Mouse (Mus musculus) hindbrain, postnatal 0 days (tissue): ENCODE results near the gene Prickle1. TPM values are rescaled to one million over a fixed set of nuclear protein-coding genes. Genes with fewer than 3 reads are reported as not detected.
A peak's percentile ranks its signal among the peaks of the same experiment; 100 is the strongest.

Source experiments
- ATAC-seq: fragments of 200-750 bp; cut with Nextera tagmentation; 2 replicates; pipeline ENCODE4 v1.8.0; 2017; ENCODE audit warnings: mild to moderate bottlenecking, moderate TSS enrichment, moderate library complexity
- DNase-seq: peaks from one replicate; pipeline ENCODE4 v3.0.0-alpha.2; 2015; ENCODE audit warnings: low spot score
- H3K27ac ChIP-seq: fragments of 300-500 bp; sonication (generic); 2 replicates; pipeline ENCODE4 v1.5.1; 2014; ENCODE audit warnings: mild to moderate bottlenecking
- H3K27me3 ChIP-seq: fragments of 300-500 bp; sonication (generic); 2 replicates; pipeline ENCODE4 v1.6.1; 2014; ENCODE audit warnings: low read length, mixed read lengths; ENCODE audit not compliant: insufficient read depth
- H3K36me3 ChIP-seq: fragments of 300-500 bp; sonication (generic); 2 replicates; pipeline ENCODE4 v1.6.1; 2014; ENCODE audit warnings: low read length, mixed read lengths; ENCODE audit not compliant: insufficient read depth
- H3K4me1 ChIP-seq: fragments of 300-500 bp; sonication (generic); 2 replicates; pipeline ENCODE4 v1.6.1; 2014; ENCODE audit warnings: antibody characterized with exemption, low read length, mixed read lengths; ENCODE audit not compliant: insufficient read depth
- H3K4me2 ChIP-seq: fragments of 300-500 bp; sonication (generic); 2 replicates; pipeline ENCODE4 v1.6.1; 2014; ENCODE audit warnings: low read depth, mild to moderate bottlenecking, low read length, moderate library complexity, mixed read lengths
- H3K4me3 ChIP-seq: fragments of 300-500 bp; sonication (generic); 2 replicates; pipeline ENCODE4 v1.5.1; 2014; ENCODE audit warnings: low read length
- H3K9ac ChIP-seq: fragments of 300-500 bp; sonication (generic); replicated peaks from 2 replicates; pipeline ENCODE4 v1.6.1; 2014; ENCODE audit warnings: mild to moderate bottlenecking, low read length, moderate library complexity, mixed read lengths
- H3K9me3 ChIP-seq: fragments of 300-500 bp; sonication (generic); 2 replicates; pipeline ENCODE4 v1.6.1; 2016; ENCODE audit warnings: low read length, mixed read lengths
- CTCF ChIP-seq: IDR thresholded peaks from 2 replicates; pipeline ENCODE4 v1.5.1; 2016; ENCODE audit warnings: antibody characterized with exemption, control low read depth, low read depth
- WGBS: fragments of 180-500 bp; shearing (Covaris S2); extraction: QIAGEN DNeasy Blood & Tissue Kit; methylation state at CpG from one replicate; pipeline ENCODE4 v1.1.7; 2014; 5-methylcytosine and 5-hydroxymethylcytosine counted together
- polyA plus RNA-seq: library from polyadenylated mRNA; unstranded; fragments of >200 nt; fragmentation: Nextera tagmentation; extraction: Ambion mirVana; gene quantifications from 2 replicates; pipeline ENCODE4 v1.2.1, GENCODE M21; 2015
- total RNA-seq: library from RNA; depleted of rRNA; stranded (reverse); fragments of >200 nt; gene quantifications from 2 replicates; pipeline ENCODE4 v1.2.3, GENCODE M21; 2014

Gene Prickle1
- total and polyA plus RNA-seq, 2 experiments from 2014 or later, result 14.5 to 16.2 TPM

DNA sequence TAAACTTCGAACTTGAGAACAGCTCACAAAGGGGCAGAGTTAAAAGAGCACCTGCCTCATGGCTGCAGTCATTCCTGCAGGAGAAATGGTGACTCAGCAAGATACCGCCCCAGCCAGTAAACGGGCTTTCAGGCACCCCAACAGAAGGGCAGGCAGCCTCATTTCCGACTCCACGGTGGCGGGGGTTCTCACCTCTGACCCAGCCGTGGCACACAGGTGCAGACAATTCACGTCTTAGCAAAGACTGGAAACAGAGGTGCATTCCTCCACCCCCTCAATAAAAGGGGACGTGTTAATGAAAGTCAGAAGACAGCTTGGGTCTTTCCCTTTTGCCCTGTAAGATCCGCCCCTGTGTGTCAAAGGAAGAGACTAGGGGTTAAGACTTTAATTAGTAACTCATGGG is 81.8 kb downstream of the Prickle1 start:
- no peak overlapping the region for H3K9ac ChIP-seq
- DNase-seq, result peak; percentile 30
- peak overlapping the region; percentile 31 for H3K4me2 ChIP-seq
- peaks cover 4% of the 10 kb centered on the region for H3K36me3 ChIP-seq
- H3K9me3 ChIP-seq, result no peaks in the 10 kb centered on the region
- ATAC-seq, result no peak
- no peak for TF ChIP-seq CTCF
- no peaks in the 10 kb centered on the region for H3K27me3 ChIP-seq
- no peak overlapping the region for H3K27ac ChIP-seq
- WGBS, result 12% methylated on average over 10 of the region's 10 CpGs
- no peak overlapping the region for H3K4me3 ChIP-seq
- peaks cover 6% of the 10 kb centered on the region; the same call in 1 of the 2 replicates for H3K4me1 ChIP-seq

DNA sequence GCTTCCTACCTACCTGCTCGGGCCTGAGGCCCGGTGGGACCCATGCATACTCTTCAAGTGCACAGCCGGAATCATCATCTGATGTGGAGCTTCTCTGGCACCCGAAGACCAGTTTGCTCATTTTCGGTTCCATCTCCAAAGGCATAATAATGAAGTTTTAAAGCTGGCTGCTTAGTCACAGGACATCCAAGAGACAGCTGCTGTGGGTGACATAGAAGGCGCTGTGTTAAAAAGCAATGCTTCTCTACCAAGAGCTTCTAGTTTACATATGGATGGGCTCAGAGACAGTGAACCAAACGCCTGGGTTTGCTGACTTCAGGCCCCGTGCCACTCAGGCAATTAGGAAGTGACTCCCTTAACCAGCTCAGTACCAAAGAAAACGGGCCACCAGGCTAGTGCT is 83.3 kb downstream of the Prickle1 start:
- ATAC-seq, result no peak
- no peak for DNase-seq
- Histone ChIP-seq H3K4me2 (no peak overlapping the region), H3K4me3 (no peak overlapping the region), H3K9ac (no peak overlapping the region), H3K27ac (no peak overlapping the region), H3K27me3 (no peaks in the 10 kb centered on the region), H3K9me3 (no peaks in the 10 kb centered on the region), H3K4me1 (no peaks in the 10 kb centered on the region; the same call in 1 of the 2 replicates), H3K36me3 (peaks cover 8% of the 10 kb centered on the region)
- no peak for TF ChIP-seq CTCF
- WGBS, result 36% methylated on average over 9 of the region's 9 CpGs

DNA sequence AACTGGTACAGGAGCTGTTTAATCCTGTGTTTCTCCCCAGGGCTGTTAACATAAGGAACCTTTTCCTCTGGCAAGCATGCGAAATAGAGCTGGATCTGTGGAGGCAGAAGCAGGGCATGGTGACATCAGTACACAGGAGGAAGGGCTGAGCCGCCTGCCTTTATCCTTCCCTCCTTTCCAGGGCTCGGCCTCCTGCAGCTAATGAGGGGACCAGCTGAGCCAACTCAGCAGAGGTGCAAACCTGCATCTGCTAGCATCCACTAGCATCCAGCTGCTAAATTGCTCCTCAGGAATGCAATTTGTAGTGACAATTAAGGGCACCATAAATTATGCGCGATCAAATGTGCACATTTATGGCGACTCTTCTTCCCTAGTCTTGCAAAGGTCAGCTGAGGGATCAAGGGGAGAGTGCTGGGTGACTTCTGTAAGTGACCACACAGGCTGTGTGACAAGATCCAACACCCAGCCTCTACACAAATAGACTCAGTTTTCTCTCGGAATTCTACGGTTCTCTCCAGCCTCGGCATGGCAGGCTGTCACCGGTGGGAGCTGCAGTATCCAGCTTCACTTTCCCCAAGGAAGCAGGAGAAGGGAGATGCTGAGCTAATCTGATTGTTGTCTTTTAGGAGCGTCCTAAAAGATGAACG is 84.9 kb downstream of the Prickle1 start:
- no peak for TF ChIP-seq CTCF
- no peak overlapping the region for H3K4me2 ChIP-seq
- DNase-seq, result peak; percentile 28
- no peaks in the 10 kb centered on the region for H3K27me3 ChIP-seq
- no peaks in the 10 kb centered on the region for H3K9me3 ChIP-seq
- no peak overlapping the region for H3K27ac ChIP-seq
- H3K9ac ChIP-seq, result no peak overlapping the region
- no peak overlapping the region for H3K4me3 ChIP-seq
- 36% methylated on average over 12 of the region's 12 CpGs for WGBS
- no peaks in the 10 kb centered on the region; the same call in 1 of the 2 replicates for H3K4me1 ChIP-seq
- ATAC-seq, result 0 out of 2 replicates have a peak, but pooled peaks have one; percentile 47
- peaks cover 12% of the 10 kb centered on the region for H3K36me3 ChIP-seq

DNA sequence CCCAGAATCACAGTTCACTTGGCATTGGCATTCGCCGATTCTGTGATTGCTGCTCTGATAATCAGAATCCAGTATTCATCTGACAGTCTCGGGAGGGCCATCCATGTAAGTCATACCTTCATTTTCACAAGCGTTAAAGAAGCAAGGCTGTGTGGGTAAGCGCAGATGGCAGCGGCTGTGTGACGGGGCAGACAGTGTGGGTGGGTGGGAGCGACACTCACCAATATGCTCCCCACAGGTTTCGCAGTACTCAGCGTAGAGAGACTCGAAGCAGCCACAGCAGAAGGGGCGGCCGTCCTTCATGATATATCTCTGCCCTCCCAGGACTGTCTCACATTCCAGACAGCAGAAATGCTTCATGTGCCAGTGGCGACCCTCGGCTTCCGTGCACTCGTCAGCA is 90.9 kb downstream of the Prickle1 start:
- no peak overlapping the region for H3K4me2 ChIP-seq
- no peak overlapping the region for H3K9ac ChIP-seq
- H3K36me3 ChIP-seq, result peaks cover 42% of the 10 kb centered on the region
- H3K4me3 ChIP-seq, result no peak overlapping the region
- ATAC-seq, result no peak
- no peak for DNase-seq
- no peaks in the 10 kb centered on the region for H3K27me3 ChIP-seq
- no peak overlapping the region for H3K27ac ChIP-seq
- H3K4me1 ChIP-seq, result no peaks in the 10 kb centered on the region
- no peaks in the 10 kb centered on the region for H3K9me3 ChIP-seq
- 85% methylated on average over 17 of the region's 17 CpGs for WGBS
- no peak for TF ChIP-seq CTCF

DNA sequence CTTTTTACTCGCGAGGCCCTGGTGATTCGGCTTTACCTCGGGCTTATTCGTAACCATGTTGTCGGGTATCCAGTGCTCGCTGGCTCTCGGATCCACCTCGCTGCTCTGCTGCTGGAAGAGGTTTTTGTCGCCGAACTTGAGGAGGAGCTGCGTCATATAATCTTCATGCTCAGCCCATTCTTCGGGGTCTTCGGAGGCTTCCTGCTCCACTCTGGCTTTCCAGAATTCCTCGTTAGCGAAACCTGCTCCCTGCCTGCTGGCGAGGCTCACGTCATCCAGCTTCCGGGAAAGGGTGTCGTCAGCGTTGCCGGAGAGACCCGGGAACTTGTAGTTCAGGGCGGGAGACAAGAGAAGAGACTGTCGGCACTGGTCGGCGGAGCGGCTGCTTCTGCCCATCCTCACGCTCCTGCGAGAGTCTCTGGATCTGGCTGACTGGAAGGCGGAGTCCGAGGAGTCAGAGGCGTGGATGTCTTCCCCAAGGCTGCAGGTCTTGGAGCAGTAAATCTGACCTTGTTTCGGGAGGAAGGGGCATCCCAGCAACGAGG is 92.4 kb downstream of the Prickle1 start:
- DNase-seq (no peak), ATAC-seq (no peak)
- Histone ChIP-seq H3K4me2 (no peak overlapping the region), H3K4me3 (no peak overlapping the region), H3K27me3 (no peaks in the 10 kb centered on the region), H3K4me1 (no peaks in the 10 kb centered on the region), H3K27ac (no peak overlapping the region), H3K36me3 (peaks cover 37% of the 10 kb centered on the region), H3K9me3 (no peaks in the 10 kb centered on the region), H3K9ac (no peak overlapping the region)
- WGBS, result 95% methylated on average over 35 of the region's 35 CpGs
- no peak for TF ChIP-seq CTCF

DNA sequence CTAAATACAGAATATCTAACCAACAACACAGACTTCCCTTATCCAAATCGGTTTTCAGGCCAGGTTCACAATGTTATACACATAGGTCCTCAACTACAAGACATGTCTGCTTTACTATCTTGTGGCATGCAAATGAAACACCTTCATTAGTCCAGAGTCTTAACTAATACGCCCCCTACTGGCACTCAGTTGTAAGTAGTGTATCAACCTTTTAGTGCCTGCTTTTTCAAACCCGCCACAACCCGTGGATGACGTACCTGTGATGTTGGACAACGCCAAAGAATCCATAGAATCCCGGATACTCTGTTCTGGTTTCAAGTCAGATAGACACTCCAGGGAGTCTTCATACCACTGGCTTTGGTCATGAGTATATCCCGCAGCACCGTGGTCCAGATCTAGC is 93.0 kb downstream of the Prickle1 start:
- WGBS, result 95% methylated on average over 9 of the region's 9 CpGs
- DNase-seq, result no peak

DNA sequence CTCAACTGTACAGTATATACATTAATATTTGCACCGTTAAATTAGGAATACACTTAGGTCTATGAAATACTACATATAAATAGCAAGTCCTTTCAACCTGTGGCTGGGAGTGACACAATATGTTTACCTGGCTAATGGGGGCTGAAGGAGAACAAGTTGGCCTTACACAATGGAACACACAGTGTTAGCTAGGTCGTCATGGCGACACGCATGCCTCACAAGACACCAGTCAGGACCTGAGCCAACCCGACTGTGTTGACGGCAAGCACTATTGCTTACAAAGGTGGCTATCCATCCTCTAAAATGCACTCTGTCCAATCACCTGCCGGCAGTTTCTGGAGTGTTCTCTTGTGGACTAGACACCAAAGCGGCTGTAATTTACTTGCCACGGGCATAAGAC is 95.8 kb downstream of the Prickle1 start:
- H3K4me3 ChIP-seq, result no peak overlapping the region
- peak; percentile 41 for DNase-seq
- 68% methylated on average over 9 of the region's 9 CpGs for WGBS

More for the DNA sequence above, 93.0 kb downstream of the Prickle1 start:
- H3K9ac ChIP-seq, result no peak overlapping the region
- H3K27me3 ChIP-seq, result no peaks in the 10 kb centered on the region
- no peak for ATAC-seq
- H3K4me2 ChIP-seq, result no peak overlapping the region
- no peaks in the 10 kb centered on the region for H3K4me1 ChIP-seq
- peaks cover 43% of the 10 kb centered on the region for H3K36me3 ChIP-seq
- TF ChIP-seq CTCF, result no peak
- no peak overlapping the region for H3K27ac ChIP-seq
- no peaks in the 10 kb centered on the region for H3K9me3 ChIP-seq
- no peak overlapping the region for H3K4me3 ChIP-seq

More for the DNA sequence above, 95.8 kb downstream of the Prickle1 start:
- H3K9me3 ChIP-seq, result no peaks in the 10 kb centered on the region
- no peaks in the 10 kb centered on the region for H3K27me3 ChIP-seq
- no peak for TF ChIP-seq CTCF
- H3K27ac ChIP-seq, result no peak overlapping the region
- H3K4me2 ChIP-seq, result no peak overlapping the region
- no peaks in the 10 kb centered on the region for H3K4me1 ChIP-seq
- H3K9ac ChIP-seq, result no peak overlapping the region
- H3K36me3 ChIP-seq, result peaks cover 40% of the 10 kb centered on the region
- no peak for ATAC-seq
